Mouse (Mus musculus) hindbrain, embryonic 13.5 days (tissue): ENCODE results near the gene Pax8. TPM values are rescaled to one million over a fixed set of nuclear protein-coding genes. Genes with fewer than 3 reads are reported as not detected.

Experiments used
- ATAC-seq: fragments of 200-750 bp; cut with Nextera tagmentation; 2 replicates; pipeline ENCODE4 v1.8.0; 2017; ENCODE audit warnings: moderate TSS enrichment; ENCODE audit not compliant: low FRiP score
- H3K27ac ChIP-seq: fragments of 300-500 bp; sonication (generic); 2 replicates; pipeline ENCODE4 v1.5.1; 2015; ENCODE audit warnings: inconsistent platforms, mild to moderate bottlenecking, moderate library complexity
- H3K27me3 ChIP-seq: fragments of 300-500 bp; sonication (generic); 2 replicates; pipeline ENCODE4 v1.6.1; 2015; ENCODE audit warnings: mild to moderate bottlenecking, inconsistent platforms
- H3K36me3 ChIP-seq: fragments of 300-500 bp; sonication (generic); 2 replicates; pipeline ENCODE4 v1.6.1; 2015; ENCODE audit warnings: mild to moderate bottlenecking, inconsistent platforms
- H3K4me1 ChIP-seq: fragments of 300-500 bp; sonication (generic); replicated peaks from 2 replicates; pipeline ENCODE4 v1.6.1; 2015; ENCODE audit warnings: inconsistent platforms
- H3K4me2 ChIP-seq: fragments of 300-500 bp; sonication (generic); 2 replicates; pipeline ENCODE4 v1.6.1; 2015; ENCODE audit warnings: inconsistent platforms, mild to moderate bottlenecking, moderate library complexity
- H3K4me3 ChIP-seq: fragments of 300-500 bp; sonication (generic); 2 replicates; pipeline ENCODE4 v1.5.1; 2015; ENCODE audit warnings: mild to moderate bottlenecking, inconsistent platforms
- H3K9ac ChIP-seq: fragments of 300-500 bp; sonication (generic); 2 replicates; pipeline ENCODE4 v1.6.1; 2015; ENCODE audit warnings: mild to moderate bottlenecking, inconsistent platforms
- H3K9me3 ChIP-seq: fragments of 300-500 bp; sonication (generic); 2 replicates; pipeline ENCODE4 v1.6.1; 2016; ENCODE audit warnings: inconsistent platforms
- WGBS: fragments of 180-500 bp; shearing (Covaris S2); methylation state at CpG from one replicate; pipeline ENCODE4 v1.1.7; 2015; 5-methylcytosine and 5-hydroxymethylcytosine counted together
- polyA plus RNA-seq: library from polyadenylated mRNA; unstranded; fragments of >200 nt; fragmentation: Nextera tagmentation; extraction: Ambion mirVana; gene quantifications from 2 replicates; pipeline ENCODE4 v1.2.1, GENCODE M21; 2015

The Pax8 gene
- polyA plus RNA-seq, 1 experiment from 2014 or later: 32.9 TPM

GRCm38 (mm10) chr2:24405345-24406012 lies 69.9 kb downstream of the Pax8 start:
- no peaks in the 10 kb centered on the region for H3K9me3 ChIP-seq
- peaks cover 20% of the 10 kb centered on the region for H3K4me1 ChIP-seq
- ATAC-seq: peak; percentile 52
- H3K4me2 ChIP-seq: peak overlapping the region; percentile 52
- H3K27me3 ChIP-seq: peaks cover 30% of the 10 kb centered on the region
- peak overlapping the region; percentile 20 for H3K4me3 ChIP-seq
- no peaks in the 10 kb centered on the region for H3K36me3 ChIP-seq
- H3K27ac ChIP-seq: no peak overlapping the region
- peak overlapping the region; percentile 60 for H3K9ac ChIP-seq
- WGBS: 14% methylated on average over 23 of the region's 23 CpGs

DNA sequence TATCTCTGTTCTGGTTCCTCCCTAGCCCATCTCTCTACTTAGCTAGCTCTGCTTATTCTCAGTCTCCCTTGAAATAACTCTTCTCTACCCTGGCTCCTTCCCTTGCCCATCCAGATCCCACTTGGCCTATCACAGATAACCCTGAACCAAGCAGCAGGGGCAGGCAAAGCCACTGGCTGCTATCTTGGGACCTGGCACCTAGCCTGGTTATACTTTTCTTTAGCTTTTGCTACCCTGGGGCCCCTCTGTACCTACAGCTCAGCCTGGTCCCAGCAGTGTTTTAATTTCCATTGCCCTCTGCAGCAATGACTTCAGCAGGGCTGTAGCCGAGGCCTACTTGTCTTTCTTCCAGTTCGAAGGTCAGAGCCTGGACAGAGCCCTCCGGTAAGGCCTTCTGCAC lies 74.7 kb downstream of the Pax8 start:
- no peak overlapping the region for H3K9ac ChIP-seq
- no peak overlapping the region for H3K27ac ChIP-seq
- 89% methylated on average over 3 of the region's 3 CpGs for WGBS
- no peaks in the 10 kb centered on the region for H3K9me3 ChIP-seq
- no peak overlapping the region for H3K4me2 ChIP-seq
- no peaks in the 10 kb centered on the region for H3K36me3 ChIP-seq
- no peak overlapping the region for H3K4me3 ChIP-seq
- H3K27me3 ChIP-seq: peaks cover 15% of the 10 kb centered on the region
- ATAC-seq: no peak
- peaks cover 8% of the 10 kb centered on the region for H3K4me1 ChIP-seq

- no peaks in the 10 kb centered on the region for H3K9me3 ChIP-seq
- no peaks in the 10 kb centered on the region for H3K27me3 ChIP-seq
- no peak overlapping the region for H3K9ac ChIP-seq
- no peak for ATAC-seq
- H3K4me1 ChIP-seq: no peaks in the 10 kb centered on the region
- no peaks in the 10 kb centered on the region for H3K36me3 ChIP-seq
- H3K4me2 ChIP-seq: no peak overlapping the region
- 40% methylated on average over 2 of the region's 2 CpGs for WGBS
- no peak overlapping the region for H3K4me3 ChIP-seq
- no peak overlapping the region for H3K27ac ChIP-seq
These were observed 78.3 kb downstream of the Pax8 start for GRCm38 (mm10) chr2:24397115-24397514.

DNA sequence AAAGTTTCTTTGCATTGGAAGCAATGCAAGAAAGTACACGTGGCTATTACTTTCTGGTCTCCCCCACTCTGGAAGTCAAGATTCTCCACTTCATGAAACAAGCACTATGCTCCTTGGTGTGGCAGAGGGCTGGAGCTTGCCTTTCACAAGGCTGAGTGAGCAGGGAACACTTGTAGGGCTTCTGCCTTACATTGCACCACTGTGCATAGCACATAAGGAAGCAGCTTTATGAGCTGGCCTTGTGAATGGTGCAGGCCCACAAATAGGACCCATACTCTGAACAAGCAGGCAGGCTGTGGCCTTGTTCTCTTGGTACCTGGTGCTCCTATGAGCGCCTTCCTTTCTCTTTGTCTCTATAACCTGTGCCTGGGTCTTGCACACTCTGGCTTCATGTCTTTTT lies 82.1 kb downstream of the Pax8 start:
- Histone ChIP-seq H3K27ac (no peak overlapping the region), H3K27me3 (no peaks in the 10 kb centered on the region), H3K4me2 (no peak overlapping the region), H3K9ac (no peak overlapping the region), H3K4me3 (no peak overlapping the region), H3K9me3 (no peaks in the 10 kb centered on the region), H3K36me3 (no peaks in the 10 kb centered on the region), H3K4me1 (no peaks in the 10 kb centered on the region)
- ATAC-seq: no peak
- 83% methylated on average over 2 of the region's 2 CpGs for WGBS

DNA sequence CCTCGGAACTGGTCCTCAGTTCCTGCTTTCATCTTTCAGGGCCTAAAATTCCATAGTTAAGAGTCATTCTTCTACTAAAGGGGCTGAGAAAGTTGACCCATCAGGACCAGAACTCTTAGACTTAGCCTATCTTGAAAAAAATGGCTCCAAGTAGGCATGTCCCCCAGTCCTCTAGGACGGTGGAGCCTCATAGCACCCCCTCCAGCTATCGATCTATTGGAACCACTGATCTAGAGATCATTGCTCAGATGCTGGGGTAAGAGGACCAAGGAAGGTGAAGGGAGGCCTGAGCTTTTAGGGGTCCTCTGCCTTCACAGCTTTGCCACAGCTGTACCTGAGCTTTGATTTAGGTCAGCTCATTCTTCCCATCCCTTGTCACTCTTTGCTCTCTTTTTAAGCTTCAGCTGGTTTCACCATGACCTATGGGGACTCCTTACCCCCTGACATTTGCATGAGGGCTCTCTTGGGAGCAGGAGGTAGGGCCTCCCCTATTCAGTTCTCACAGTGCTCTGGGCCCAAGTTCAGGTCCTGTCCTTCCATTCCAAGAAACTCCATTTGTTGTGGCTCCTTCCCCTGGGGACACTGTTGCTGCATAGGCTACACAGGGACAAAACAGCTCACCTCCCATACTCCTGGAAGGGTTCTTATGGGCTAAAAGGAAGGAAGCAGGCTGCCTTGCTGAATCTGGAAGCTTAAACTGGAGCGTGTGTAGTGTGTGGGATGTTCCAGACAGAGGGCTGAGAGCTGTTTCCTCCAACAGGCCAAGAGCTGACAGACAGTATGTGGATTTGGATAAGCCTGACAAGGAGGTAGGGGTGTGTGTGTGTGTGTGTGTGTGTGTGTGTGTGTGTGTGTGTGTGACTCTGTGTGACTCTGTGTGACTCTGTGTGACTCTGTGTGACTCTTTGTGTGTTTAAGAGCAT lies 87.8 kb downstream of the Pax8 start:
- WGBS: 90% methylated on average over 4 of the region's 4 CpGs
- no peak for ATAC-seq
- Histone ChIP-seq H3K9ac (no peak overlapping the region), H3K27me3 (no peaks in the 10 kb centered on the region), H3K36me3 (no peaks in the 10 kb centered on the region), H3K4me2 (no peak overlapping the region), H3K9me3 (no peaks in the 10 kb centered on the region), H3K27ac (no peak overlapping the region), H3K4me3 (no peak overlapping the region), H3K4me1 (no peaks in the 10 kb centered on the region)

GRCm38 (mm10) chr2:24386964-24387320 lies 88.5 kb downstream of the Pax8 start:
- Histone ChIP-seq H3K4me2 (no peak overlapping the region), H3K9ac (no peak overlapping the region), H3K27ac (no peak overlapping the region), H3K4me3 (no peak overlapping the region), H3K9me3 (no peaks in the 10 kb centered on the region), H3K36me3 (no peaks in the 10 kb centered on the region), H3K27me3 (no peaks in the 10 kb centered on the region), H3K4me1 (no peaks in the 10 kb centered on the region)
- ATAC-seq: no peak
- 81% methylated on average over 2 of the region's 2 CpGs for WGBS

GRCm38 (mm10) chr2:24386158-24386963 lies 89.0 kb downstream of the Pax8 start:
- WGBS: 85% methylated on average over 21 of the region's 21 CpGs
- Histone ChIP-seq H3K9ac (no peak overlapping the region), H3K27ac (no peak overlapping the region), H3K4me2 (no peak overlapping the region), H3K4me1 (no peaks in the 10 kb centered on the region), H3K27me3 (no peaks in the 10 kb centered on the region), H3K36me3 (no peaks in the 10 kb centered on the region), H3K4me3 (no peak overlapping the region), H3K9me3 (no peaks in the 10 kb centered on the region)
- ATAC-seq: no peak

DNA sequence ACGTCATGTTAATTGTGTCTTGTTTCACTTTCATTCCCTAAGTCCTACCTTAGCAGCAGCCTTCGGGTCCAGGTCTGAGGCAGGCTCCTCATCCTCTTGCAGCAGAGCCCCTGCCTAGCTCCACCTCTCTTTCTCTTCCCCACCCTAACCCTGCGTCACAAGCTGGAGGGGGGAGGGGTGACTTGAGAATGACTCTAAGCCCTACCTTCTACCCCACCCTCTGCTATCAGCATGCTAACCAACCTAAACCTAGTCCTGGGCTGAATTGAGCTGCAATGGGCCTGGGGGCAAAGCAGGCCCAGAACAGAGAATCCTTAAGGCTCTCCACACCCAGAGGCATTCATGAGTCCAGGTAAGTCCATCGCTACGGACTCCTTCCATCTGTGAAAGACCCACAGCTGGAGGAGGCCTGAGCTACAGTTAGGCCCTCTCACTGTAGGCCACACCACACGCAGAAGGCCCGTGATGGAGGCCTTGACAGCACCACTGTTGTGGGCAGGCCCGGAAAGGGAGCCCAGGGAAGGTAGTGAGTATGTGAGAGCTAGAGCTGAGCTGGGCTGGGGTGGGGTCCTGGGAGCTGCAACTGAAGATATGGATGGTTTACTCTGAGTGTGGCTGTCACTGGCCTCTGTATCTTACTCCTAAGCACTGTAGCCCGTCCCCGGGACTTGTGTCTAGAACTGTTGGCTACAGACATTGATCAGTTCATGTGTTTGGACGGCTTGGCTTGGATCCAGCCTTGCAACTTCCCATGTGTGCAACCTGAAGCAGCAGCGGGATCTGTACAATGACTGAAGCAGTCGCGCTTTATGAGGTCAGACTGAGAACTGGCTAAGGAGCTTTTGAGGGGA lies 90.1 kb downstream of the Pax8 start:
- WGBS: 88% methylated on average over 14 of the region's 14 CpGs
- no peak overlapping the region for H3K27ac ChIP-seq
- ATAC-seq: no peak
- no peaks in the 10 kb centered on the region for H3K4me1 ChIP-seq
- no peaks in the 10 kb centered on the region for H3K27me3 ChIP-seq
- H3K9ac ChIP-seq: no peak overlapping the region
- H3K4me2 ChIP-seq: no peak overlapping the region
- no peak overlapping the region for H3K4me3 ChIP-seq
- no peaks in the 10 kb centered on the region for H3K36me3 ChIP-seq
- H3K9me3 ChIP-seq: no peaks in the 10 kb centered on the region

GRCm38 (mm10) chr2:24384393-24384792 lies 91.0 kb downstream of the Pax8 start:
- no peak overlapping the region for H3K9ac ChIP-seq
- no peaks in the 10 kb centered on the region for H3K9me3 ChIP-seq
- no peaks in the 10 kb centered on the region for H3K36me3 ChIP-seq
- no peak for ATAC-seq
- no peak overlapping the region for H3K4me2 ChIP-seq
- no peak overlapping the region for H3K27ac ChIP-seq
- H3K4me3 ChIP-seq: no peak overlapping the region
- H3K4me1 ChIP-seq: no peaks in the 10 kb centered on the region
- no peaks in the 10 kb centered on the region for H3K27me3 ChIP-seq

GRCm38 (mm10) chr2:24383636-24384035 lies 91.8 kb downstream of the Pax8 start:
- no peak overlapping the region for H3K4me2 ChIP-seq
- H3K9ac ChIP-seq: no peak overlapping the region
- no peaks in the 10 kb centered on the region for H3K36me3 ChIP-seq
- WGBS: 93% methylated on average over 3 of the region's 3 CpGs
- ATAC-seq: no peak
- H3K27ac ChIP-seq: no peak overlapping the region
- no peaks in the 10 kb centered on the region for H3K27me3 ChIP-seq
- no peaks in the 10 kb centered on the region for H3K4me1 ChIP-seq
- H3K9me3 ChIP-seq: no peaks in the 10 kb centered on the region
- H3K4me3 ChIP-seq: no peak overlapping the region

DNA sequence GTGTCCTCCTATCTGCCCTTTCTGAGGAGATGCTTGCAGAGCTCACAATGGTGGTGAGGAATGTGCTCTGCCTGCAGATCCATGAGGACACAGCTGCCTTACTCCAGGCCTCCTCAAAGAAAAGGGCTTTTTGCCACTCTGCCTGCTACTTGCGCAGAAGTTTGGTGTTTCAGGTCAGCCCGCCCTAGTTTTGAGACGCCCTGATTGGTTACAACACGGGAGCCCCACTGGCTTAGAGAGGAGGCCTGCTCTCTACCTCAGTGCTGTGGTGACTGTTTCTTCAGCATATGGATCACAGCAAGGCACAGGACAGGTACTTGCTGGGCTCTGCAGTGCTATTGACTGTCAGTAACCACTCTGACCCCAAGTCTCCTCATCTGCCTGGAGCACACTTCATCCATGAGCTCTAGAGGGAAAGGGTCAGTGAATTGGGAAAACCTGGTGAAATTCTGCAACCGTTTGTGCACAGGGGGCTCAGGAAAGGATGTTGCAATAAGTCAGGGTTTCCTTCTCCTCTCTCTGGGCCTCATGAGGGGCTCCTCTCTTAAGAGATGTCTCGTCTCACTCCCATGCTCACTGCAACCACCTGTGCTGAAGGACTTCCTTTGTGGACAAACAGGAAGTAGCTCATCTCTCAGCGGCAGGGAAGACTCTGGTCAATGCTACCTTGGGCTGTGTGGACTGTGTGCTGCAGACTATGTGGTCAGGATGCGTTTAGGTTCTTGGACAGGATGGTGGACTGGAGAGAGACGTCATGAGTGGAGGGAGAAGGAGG lies 92.8 kb downstream of the Pax8 start:
- no peak overlapping the region for H3K9ac ChIP-seq
- H3K27me3 ChIP-seq: no peaks in the 10 kb centered on the region
- no peaks in the 10 kb centered on the region for H3K36me3 ChIP-seq
- no peak overlapping the region for H3K27ac ChIP-seq
- no peak overlapping the region for H3K4me2 ChIP-seq
- no peaks in the 10 kb centered on the region for H3K9me3 ChIP-seq
- no peak overlapping the region for H3K4me3 ChIP-seq
- H3K4me1 ChIP-seq: no peaks in the 10 kb centered on the region
- no peak for ATAC-seq
- 85% methylated on average over 9 of the region's 9 CpGs for WGBS
